Mouse (Mus musculus) small intestine, adult 2 months (tissue): Measurements from ENCODE around the gene Cep295nl.

Experiments used
- CTCF ChIP-seq: fragments of 200-500 bp; IDR thresholded peaks from 2 replicates; pipeline ENCODE4 v1.5.1; 2012; ENCODE audit warnings: low read depth, mild to moderate bottlenecking, control low read depth, inconsistent platforms, low read length, moderate library complexity, mixed read lengths; ENCODE audit not compliant: insufficient replicate concordance, insufficient read length; ENCODE audit errors: extremely low read depth
- POLR2A ChIP-seq: fragments of 200-500 bp; IDR thresholded peaks from 2 replicates; pipeline ENCODE4 v1.6.1; 2012; ENCODE audit warnings: low read depth, mild to moderate bottlenecking, control low read depth, inconsistent platforms, low read length, moderate library complexity

- TF ChIP-seq CTCF (no peak), POLR2A (no peak)
Measured at GRCm38 (mm10) chr11:118366108-118366507, 23.8 kb upstream of the Cep295nl start.
